Mouse (Mus musculus) adrenal gland, adult 8-10 months (tissue): Measurements from ENCODE around the gene Sema5a. TPM values are rescaled to one million over a fixed set of nuclear protein-coding genes. Genes with fewer than 3 reads are reported as not detected.

Experiments
- DNase-seq: peaks from one replicate; pipeline ENCODE4 v3.0.0; 2022
- total RNA-seq, 4 experiments: library from RNA; stranded (reverse); gene quantifications; 2 replicates each; pipeline ENCODE4 v1.2.4; 2022

The Sema5a gene
- total RNA-seq, 4 experiments from 2014 or later, result 16.9 to 21.6 (median 21.0) TPM

GRCm38 (mm10) chr15:32370914-32371313 is 126.3 kb downstream of the Sema5a start:
- DNase-seq, result no peak

- DNase-seq, result no peak
Measured at GRCm38 (mm10) chr15:32371385-32371784, 126.8 kb downstream of the Sema5a start.

- no peak for DNase-seq
Measured at GRCm38 (mm10) chr15:32376326-32376725, 131.7 kb downstream of the Sema5a start.

DNA sequence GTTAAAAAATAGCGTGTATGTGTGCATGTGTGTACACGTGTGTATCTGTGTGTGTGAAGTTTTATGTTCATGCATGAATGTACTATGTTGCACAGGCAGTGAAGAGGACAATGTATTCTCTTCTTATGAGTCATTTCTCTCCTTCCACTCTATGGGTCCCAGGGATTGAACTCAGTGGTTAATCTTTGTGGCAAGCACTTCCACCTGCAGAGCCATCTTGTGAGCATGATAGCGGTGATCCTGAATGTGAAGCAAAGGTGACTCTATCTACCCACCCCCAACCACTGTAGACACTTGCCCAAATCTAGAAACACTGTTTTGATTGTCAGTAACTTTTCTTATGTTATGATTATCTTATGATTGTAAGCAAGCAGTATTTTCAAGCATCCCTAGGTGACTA is 133.2 kb downstream of the Sema5a start:
- DNase-seq, result no peak

GRCm38 (mm10) chr15:32380311-32380710 is 135.7 kb downstream of the Sema5a start:
- DNase-seq, result no peak

DNA sequence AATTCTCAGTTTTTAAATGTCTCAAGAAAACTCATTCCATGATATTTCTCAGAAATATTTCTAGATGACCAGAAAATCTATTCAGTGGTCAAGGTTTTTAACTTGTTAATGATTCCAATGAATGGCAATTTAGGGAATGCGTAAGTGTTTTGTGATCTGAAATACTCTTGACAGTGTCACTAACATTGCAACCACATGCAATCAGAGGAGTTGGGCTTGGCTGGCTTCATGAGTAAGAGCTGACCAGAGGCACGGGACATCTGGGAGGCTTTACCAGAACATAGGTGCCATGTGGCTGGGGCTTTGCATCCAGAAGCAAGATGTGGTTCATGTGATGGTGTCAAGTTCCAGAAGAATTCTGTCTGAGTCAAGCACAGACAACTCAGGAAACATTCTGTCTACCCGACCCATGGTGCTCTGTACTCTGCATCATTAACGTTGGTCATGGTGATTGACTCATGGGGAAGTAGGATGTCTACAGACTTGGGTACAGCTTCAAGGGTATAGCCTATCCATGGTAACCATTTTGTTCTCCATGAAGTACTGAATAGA is 138.4 kb downstream of the Sema5a start:
- DNase-seq, result no peak

DNA sequence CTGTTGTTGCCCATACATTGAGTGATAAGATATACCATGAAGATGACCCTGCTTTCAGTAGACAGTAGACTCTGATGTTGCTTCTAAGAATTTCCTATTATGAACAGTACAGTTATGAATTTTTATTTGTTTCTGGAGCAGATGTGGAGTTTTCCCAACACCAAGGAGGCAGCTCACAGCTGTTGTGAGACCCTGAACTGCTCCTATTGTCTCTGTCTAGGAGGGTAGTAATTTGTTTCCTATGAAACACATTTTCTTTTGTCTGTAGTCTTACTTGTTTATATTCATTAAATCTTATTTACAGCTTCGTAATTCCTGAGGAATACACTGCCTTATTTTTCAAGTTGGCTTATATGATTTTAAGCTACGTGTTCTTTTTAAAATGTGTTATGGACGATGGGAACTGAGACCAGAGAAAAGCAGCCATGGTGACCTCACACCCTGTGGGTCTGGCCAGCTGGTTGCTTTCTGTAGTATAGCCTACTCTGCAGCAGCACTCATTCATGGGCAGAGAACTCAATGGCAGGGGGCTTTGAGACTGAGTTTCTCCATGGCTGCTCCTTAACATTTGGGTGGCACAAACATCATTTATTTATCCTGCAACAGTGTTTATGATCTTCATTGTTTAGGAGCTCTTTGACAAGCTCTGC is 151.8 kb downstream of the Sema5a start:
- DNase-seq, result no peak

DNA sequence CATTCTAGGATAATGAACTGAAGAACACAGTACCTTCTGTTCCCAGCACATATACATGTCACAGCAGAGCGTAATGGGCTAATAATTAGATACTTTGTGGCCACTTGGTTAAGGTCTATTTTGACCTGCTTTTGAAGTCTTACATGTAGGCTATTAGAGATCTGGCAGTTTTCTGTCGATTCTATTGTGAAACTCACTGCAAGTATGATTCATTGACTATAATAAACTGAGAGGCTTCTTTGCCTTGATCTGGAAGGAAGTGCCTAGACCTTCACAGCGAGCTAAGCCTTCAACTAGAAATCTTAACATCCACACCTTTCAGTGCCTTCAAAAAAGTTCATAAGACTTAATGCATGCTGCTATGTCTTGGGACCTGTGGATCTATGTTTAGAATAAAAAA is 152.5 kb downstream of the Sema5a start:
- no peak for DNase-seq

DNA sequence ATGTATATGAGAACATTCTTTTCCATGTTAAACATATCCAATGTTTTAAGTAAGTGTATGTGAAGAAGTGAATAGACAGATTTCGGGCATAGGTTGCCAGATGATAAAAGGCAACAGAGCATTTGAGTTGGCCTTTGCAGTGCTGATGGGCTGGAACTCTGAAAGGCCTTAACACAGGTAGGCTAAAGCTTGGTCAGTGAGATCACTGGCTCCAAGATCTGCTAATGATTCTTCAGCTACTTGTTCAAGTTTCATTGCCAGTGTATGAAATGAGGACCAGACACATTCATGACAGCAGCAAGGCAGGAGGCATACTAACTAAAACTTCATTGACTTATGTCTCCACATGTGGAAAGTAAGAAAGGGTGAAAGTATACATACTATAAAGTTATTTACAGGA is 154.1 kb downstream of the Sema5a start:
- no peak for DNase-seq

- DNase-seq, result no peak
Measured at GRCm38 (mm10) chr15:32401909-32402527, 157.4 kb downstream of the Sema5a start.

GRCm38 (mm10) chr15:32403321-32403720 is 158.7 kb downstream of the Sema5a start:
- DNase-seq, result no peak

GRCm38 (mm10) chr15:32406436-32406835 is 161.8 kb downstream of the Sema5a start:
- DNase-seq, result no peak

- DNase-seq, result no peak
Measured at GRCm38 (mm10) chr15:32407766-32408165, 163.2 kb downstream of the Sema5a start.

- no peak for DNase-seq
Measured at GRCm38 (mm10) chr15:32416291-32416690, 171.7 kb downstream of the Sema5a start.

- DNase-seq, result peak; percentile 26
Measured at GRCm38 (mm10) chr15:32422631-32423030, 178.0 kb downstream of the Sema5a start.

DNA sequence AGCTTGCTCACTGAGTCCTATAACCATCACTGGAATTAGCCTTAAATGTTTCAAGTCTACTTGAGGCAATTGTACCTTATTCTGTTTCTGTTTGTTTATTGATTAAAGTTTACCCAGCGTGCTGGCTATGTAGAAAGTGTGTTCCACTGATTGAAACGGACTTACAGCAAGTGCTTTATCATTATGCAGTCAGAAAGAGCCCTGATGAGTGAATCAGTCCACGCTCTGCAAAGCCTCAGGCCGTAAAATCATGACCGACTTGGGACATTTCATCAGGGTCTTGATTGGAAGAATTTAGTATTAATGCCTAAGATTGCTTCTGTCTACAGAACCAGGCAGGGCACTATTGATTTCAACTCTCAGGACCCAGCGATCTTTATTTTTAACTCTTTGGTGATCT is 178.5 kb downstream of the Sema5a start:
- DNase-seq, result no peak

- DNase-seq, result no peak
Measured at GRCm38 (mm10) chr15:32427188-32427924, 182.7 kb downstream of the Sema5a start.

DNA sequence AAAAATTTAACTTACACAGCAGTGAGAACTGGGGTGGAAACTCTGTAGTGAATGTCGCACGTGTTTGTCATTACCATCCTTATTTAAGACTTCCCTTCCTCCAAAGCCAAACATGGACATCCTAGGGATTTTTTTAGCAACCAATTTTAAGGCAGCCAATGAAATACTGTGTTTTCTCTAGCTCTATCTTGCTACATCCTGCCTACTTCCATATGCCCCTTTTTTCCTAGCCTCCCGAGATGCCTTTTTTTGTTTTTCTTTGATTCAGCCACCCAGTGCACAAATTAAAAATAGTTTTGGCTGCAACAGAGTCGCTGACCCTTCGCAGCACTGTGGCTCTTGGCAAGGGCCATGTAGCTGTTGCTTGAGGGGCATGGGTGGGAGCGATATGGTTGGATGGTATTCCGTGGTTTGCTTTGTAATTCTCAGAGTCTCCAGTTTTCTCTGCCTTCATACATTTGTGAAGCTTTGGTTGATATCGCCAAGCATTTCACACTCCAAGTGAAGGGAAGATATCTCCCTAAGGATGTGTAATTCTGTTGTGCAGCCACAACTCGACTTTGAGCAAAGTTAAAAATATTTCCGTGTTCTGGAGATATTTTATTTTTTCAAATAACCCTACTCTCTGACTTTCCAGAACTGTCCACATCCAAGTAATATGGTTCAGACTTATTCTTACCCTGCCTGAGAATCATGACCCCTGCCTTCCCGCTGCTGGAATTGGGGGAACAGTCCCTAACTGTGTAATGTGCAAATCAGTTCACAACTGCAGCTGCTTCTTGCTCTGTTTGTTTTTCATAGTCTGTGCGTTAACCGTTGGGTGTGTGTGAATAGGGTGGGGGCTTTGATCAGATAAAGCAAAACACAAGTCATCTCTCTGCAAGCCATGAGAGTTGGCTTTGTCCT is 188.6 kb downstream of the Sema5a start:
- DNase-seq, result no peak

DNA sequence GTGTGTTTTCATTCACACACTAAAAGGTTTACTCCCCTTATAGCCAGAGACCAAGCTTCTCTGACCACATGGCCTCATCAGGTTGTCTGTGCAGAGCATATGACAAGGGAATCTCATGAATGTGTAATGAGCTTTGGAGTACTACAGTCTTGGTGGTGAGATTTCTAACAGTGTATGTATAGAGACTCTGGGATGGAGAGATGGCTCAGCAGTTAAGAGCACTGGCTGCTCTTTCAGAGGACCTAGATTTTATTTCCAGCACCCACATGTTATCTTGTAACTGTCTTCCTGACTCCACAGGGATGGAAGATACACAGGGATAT is 189.2 kb downstream of the Sema5a start:
- no peak for DNase-seq

DNA sequence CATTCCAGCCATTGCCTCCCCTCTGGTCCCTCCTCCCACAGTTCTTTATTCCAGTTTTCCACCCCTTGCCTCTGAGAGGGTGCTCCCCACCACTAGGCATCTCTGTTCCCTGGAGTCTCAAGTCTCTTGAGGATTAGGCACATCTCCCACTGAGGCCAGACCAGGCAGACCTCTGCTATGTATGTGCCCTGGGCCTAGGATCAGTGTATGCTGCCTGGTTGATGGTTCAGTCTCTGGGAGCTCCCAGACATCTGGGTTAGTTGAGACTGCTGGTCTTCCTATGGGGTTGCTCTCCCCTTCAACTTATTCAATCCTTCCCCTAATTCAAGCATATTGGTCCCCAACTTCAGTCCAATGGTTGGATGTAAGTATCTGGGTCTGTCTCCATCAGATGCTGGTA is 189.7 kb downstream of the Sema5a start:
- DNase-seq, result no peak

DNA sequence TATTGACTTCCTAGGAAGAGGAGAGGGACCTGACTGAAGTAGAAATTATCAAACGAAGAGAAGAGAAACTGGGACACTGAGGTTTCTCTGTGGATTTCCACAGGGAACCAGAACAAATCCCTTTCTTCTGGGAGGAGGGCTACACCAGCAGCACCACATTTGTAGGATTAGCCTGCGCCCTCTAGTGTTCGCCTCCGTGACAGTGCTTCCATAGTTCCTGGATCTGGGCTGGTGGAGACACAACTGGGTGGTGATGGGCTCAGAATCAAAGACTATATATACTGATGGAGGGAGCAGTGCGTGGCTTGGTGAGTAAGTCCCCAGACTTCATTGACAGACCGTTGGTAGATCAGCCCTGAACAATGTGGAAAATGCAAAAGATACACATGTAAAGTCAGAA is 193.0 kb downstream of the Sema5a start:
- peak; percentile 47 for DNase-seq

GRCm38 (mm10) chr15:32442745-32443144 is 198.1 kb downstream of the Sema5a start:
- no peak for DNase-seq
